Mouse (Mus musculus) hindbrain, postnatal 0 days (tissue): Measurements from ENCODE around the gene Braf. TPM values are rescaled to one million over a fixed set of nuclear protein-coding genes. Genes with fewer than 3 reads are reported as not detected.

Source experiments
- ATAC-seq: fragments of 200-750 bp; cut with Nextera tagmentation; 2 replicates; pipeline ENCODE4 v1.8.0; 2017; ENCODE audit warnings: mild to moderate bottlenecking, moderate TSS enrichment, moderate library complexity
- DNase-seq: peaks from one replicate; pipeline ENCODE4 v3.0.0-alpha.2; 2015; ENCODE audit warnings: low spot score
- H3K27ac ChIP-seq: fragments of 300-500 bp; sonication (generic); 2 replicates; pipeline ENCODE4 v1.5.1; 2014; ENCODE audit warnings: mild to moderate bottlenecking
- H3K27me3 ChIP-seq: fragments of 300-500 bp; sonication (generic); 2 replicates; pipeline ENCODE4 v1.6.1; 2014; ENCODE audit warnings: low read length, mixed read lengths; ENCODE audit not compliant: insufficient read depth
- H3K36me3 ChIP-seq: fragments of 300-500 bp; sonication (generic); 2 replicates; pipeline ENCODE4 v1.6.1; 2014; ENCODE audit warnings: low read length, mixed read lengths; ENCODE audit not compliant: insufficient read depth
- H3K4me1 ChIP-seq: fragments of 300-500 bp; sonication (generic); 2 replicates; pipeline ENCODE4 v1.6.1; 2014; ENCODE audit warnings: antibody characterized with exemption, low read length, mixed read lengths; ENCODE audit not compliant: insufficient read depth
- H3K4me2 ChIP-seq: fragments of 300-500 bp; sonication (generic); 2 replicates; pipeline ENCODE4 v1.6.1; 2014; ENCODE audit warnings: low read depth, mild to moderate bottlenecking, low read length, moderate library complexity, mixed read lengths
- H3K4me3 ChIP-seq: fragments of 300-500 bp; sonication (generic); 2 replicates; pipeline ENCODE4 v1.5.1; 2014; ENCODE audit warnings: low read length
- H3K9ac ChIP-seq: fragments of 300-500 bp; sonication (generic); replicated peaks from 2 replicates; pipeline ENCODE4 v1.6.1; 2014; ENCODE audit warnings: mild to moderate bottlenecking, low read length, moderate library complexity, mixed read lengths
- H3K9me3 ChIP-seq: fragments of 300-500 bp; sonication (generic); 2 replicates; pipeline ENCODE4 v1.6.1; 2016; ENCODE audit warnings: low read length, mixed read lengths
- CTCF ChIP-seq: IDR thresholded peaks from 2 replicates; pipeline ENCODE4 v1.5.1; 2016; ENCODE audit warnings: antibody characterized with exemption, control low read depth, low read depth
- WGBS: fragments of 180-500 bp; shearing (Covaris S2); extraction: QIAGEN DNeasy Blood & Tissue Kit; methylation state at CpG from one replicate; pipeline ENCODE4 v1.1.7; 2014; 5-methylcytosine and 5-hydroxymethylcytosine counted together
- polyA plus RNA-seq: library from polyadenylated mRNA; unstranded; fragments of >200 nt; fragmentation: Nextera tagmentation; extraction: Ambion mirVana; gene quantifications from 2 replicates; pipeline ENCODE4 v1.2.1, GENCODE M21; 2015
- total RNA-seq: library from RNA; depleted of rRNA; stranded (reverse); fragments of >200 nt; gene quantifications from 2 replicates; pipeline ENCODE4 v1.2.3, GENCODE M21; 2014

The Braf gene
- total and polyA plus RNA-seq, 2 experiments from 2014 or later = 17.3 to 49.6 TPM

- H3K4me1 ChIP-seq = no peaks in the 10 kb centered on the region
- H3K9ac ChIP-seq = no peak overlapping the region
- no peaks in the 10 kb centered on the region for H3K9me3 ChIP-seq
- DNase-seq (no peak), ATAC-seq (no peak)
- H3K27me3 ChIP-seq = no peaks in the 10 kb centered on the region
- peaks cover 23% of the 10 kb centered on the region for H3K36me3 ChIP-seq
- WGBS = 91% methylated on average over 2 of the region's 2 CpGs
- no peak overlapping the region for H3K27ac ChIP-seq
- no peak for TF ChIP-seq CTCF
- H3K4me2 ChIP-seq = no peak overlapping the region
- H3K4me3 ChIP-seq = no peak overlapping the region
These were observed 114.0 kb downstream of the Braf start for GRCm38 (mm10) chr6:39611296-39611695.

- Histone ChIP-seq H3K4me3 (no peak overlapping the region), H3K27ac (no peak overlapping the region), H3K4me1 (no peaks in the 10 kb centered on the region), H3K36me3 (peaks cover 12% of the 10 kb centered on the region), H3K4me2 (no peak overlapping the region), H3K27me3 (no peaks in the 10 kb centered on the region), H3K9ac (no peak overlapping the region), H3K9me3 (no peaks in the 10 kb centered on the region)
- ATAC-seq (no peak), DNase-seq (peak; percentile 35)
- peak; percentile 49 for TF ChIP-seq CTCF
- WGBS = 68% methylated on average over 2 of the region's 2 CpGs
These were observed 115.1 kb downstream of the Braf start for GRCm38 (mm10) chr6:39610207-39610606.

GRCm38 (mm10) chr6:39607365-39607764 is 117.9 kb downstream of the Braf start:
- Histone ChIP-seq H3K27ac (no peak overlapping the region), H3K27me3 (no peaks in the 10 kb centered on the region), H3K9me3 (no peaks in the 10 kb centered on the region), H3K4me3 (no peak overlapping the region), H3K4me2 (no peak overlapping the region), H3K9ac (no peak overlapping the region), H3K36me3 (peaks cover 10% of the 10 kb centered on the region; the same call in 1 of the 2 replicates), H3K4me1 (no peaks in the 10 kb centered on the region)
- ATAC-seq (no peak), DNase-seq (no peak)
- WGBS = 71% methylated on average over 5 of the region's 5 CpGs
- TF ChIP-seq CTCF = no peak

- 82% methylated on average over 3 of the region's 3 CpGs for WGBS
- no peak overlapping the region for H3K27ac ChIP-seq
- H3K9me3 ChIP-seq = no peaks in the 10 kb centered on the region
- no peak for TF ChIP-seq CTCF
- no peak overlapping the region for H3K4me2 ChIP-seq
- ATAC-seq = no peak
- DNase-seq = no peak
- peaks cover 13% of the 10 kb centered on the region; the same call in 1 of the 2 replicates for H3K36me3 ChIP-seq
- no peak overlapping the region for H3K9ac ChIP-seq
- no peaks in the 10 kb centered on the region for H3K4me1 ChIP-seq
- no peaks in the 10 kb centered on the region for H3K27me3 ChIP-seq
- no peak overlapping the region for H3K4me3 ChIP-seq
These were observed 118.4 kb downstream of the Braf start for GRCm38 (mm10) chr6:39606862-39607261.

- Histone ChIP-seq H3K4me2 (no peak overlapping the region), H3K4me3 (no peak overlapping the region), H3K4me1 (no peaks in the 10 kb centered on the region), H3K27me3 (no peaks in the 10 kb centered on the region), H3K9ac (no peak overlapping the region), H3K27ac (no peak overlapping the region), H3K9me3 (no peaks in the 10 kb centered on the region), H3K36me3 (peaks cover 11% of the 10 kb centered on the region; the same call in 1 of the 2 replicates)
- ATAC-seq (no peak), DNase-seq (no peak)
- no peak for TF ChIP-seq CTCF
- 84% methylated on average over 6 of the region's 6 CpGs for WGBS
These were observed 119.2 kb downstream of the Braf start for GRCm38 (mm10) chr6:39606056-39606455.

GRCm38 (mm10) chr6:39604565-39604964 is 120.7 kb downstream of the Braf start:
- no peaks in the 10 kb centered on the region for H3K9me3 ChIP-seq
- no peaks in the 10 kb centered on the region for H3K4me1 ChIP-seq
- no peak for DNase-seq
- H3K4me2 ChIP-seq = no peak overlapping the region
- ATAC-seq = no peak
- H3K36me3 ChIP-seq = peaks cover 17% of the 10 kb centered on the region; the same call in 1 of the 2 replicates
- 79% methylated on average over 5 of the region's 5 CpGs for WGBS
- H3K27ac ChIP-seq = no peak overlapping the region
- H3K4me3 ChIP-seq = no peak overlapping the region
- no peak overlapping the region for H3K9ac ChIP-seq
- no peaks in the 10 kb centered on the region for H3K27me3 ChIP-seq
- no peak for TF ChIP-seq CTCF

GRCm38 (mm10) chr6:39601828-39602227 is 123.4 kb downstream of the Braf start:
- ATAC-seq = 0 out of 2 replicates have a peak, but pooled peaks have one; percentile 32
- no peak overlapping the region for H3K4me2 ChIP-seq
- H3K9ac ChIP-seq = no peak overlapping the region
- no peak overlapping the region for H3K27ac ChIP-seq
- 85% methylated on average over 3 of the region's 3 CpGs for WGBS
- no peak overlapping the region for H3K4me3 ChIP-seq
- H3K9me3 ChIP-seq = no peaks in the 10 kb centered on the region
- no peak for DNase-seq
- peaks cover 34% of the 10 kb centered on the region for H3K36me3 ChIP-seq
- peak; percentile 14 for TF ChIP-seq CTCF
- no peaks in the 10 kb centered on the region for H3K27me3 ChIP-seq
- H3K4me1 ChIP-seq = no peaks in the 10 kb centered on the region
